Mouse (Mus musculus) testis, adult 2 months (tissue): ENCODE results near the gene Gal.

ENCODE experiments used
- CTCF ChIP-seq: fragments of 200-500 bp; IDR thresholded peaks from 2 replicates; pipeline ENCODE4 v1.5.1; 2012; ENCODE audit warnings: low read depth, mild to moderate bottlenecking, inconsistent platforms, low read length, moderate library complexity; ENCODE audit not compliant: control insufficient read depth, insufficient read depth, insufficient replicate concordance
- POLR2A ChIP-seq: fragments of 200-500 bp; IDR thresholded peaks from 2 replicates; pipeline ENCODE4 v1.6.1; 2012; ENCODE audit warnings: low read depth, mild to moderate bottlenecking, inconsistent platforms, low read length, moderate library complexity; ENCODE audit not compliant: control insufficient read depth

- TF ChIP-seq POLR2A, result no peak
- TF ChIP-seq CTCF, result no peak
Measured at GRCm38 (mm10) chr19:3441092-3441491, 26.7 kb upstream of the Gal start.
